Mouse (Mus musculus) heart, embryonic 16.5 days (tissue): ENCODE data around the gene Uchl5. TPM values are rescaled to one million over a fixed set of nuclear protein-coding genes. Genes with fewer than 3 reads are reported as not detected.

ENCODE experiments used
- ATAC-seq: fragments of 200-750 bp; cut with Nextera tagmentation; replicated peaks from 2 replicates; pipeline ENCODE4 v1.8.0; 2017; ENCODE audit warnings: moderate number of reproducible peaks; ENCODE audit not compliant: insufficient read depth, low FRiP score; ENCODE audit errors: extremely low read depth
- H3K27ac ChIP-seq: fragments of 300-500 bp; sonication (generic); 2 replicates; pipeline ENCODE4 v1.5.1; 2014; ENCODE audit warnings: mild to moderate bottlenecking, low read length, control low read depth, moderate library complexity
- H3K27me3 ChIP-seq: fragments of 300-500 bp; sonication (generic); 2 replicates; pipeline ENCODE4 v1.6.1; 2014; ENCODE audit warnings: low read length, mixed read lengths; ENCODE audit not compliant: control insufficient read depth, insufficient read depth
- H3K36me3 ChIP-seq: fragments of 300-500 bp; sonication (generic); 2 replicates; pipeline ENCODE4 v1.6.1; 2014; ENCODE audit not compliant: control insufficient read depth, insufficient read depth
- H3K4me1 ChIP-seq: fragments of 300-500 bp; sonication (generic); 2 replicates; pipeline ENCODE4 v1.6.1; 2014; ENCODE audit warnings: low read length, mixed read lengths; ENCODE audit not compliant: control insufficient read depth, insufficient read depth
- H3K4me2 ChIP-seq: fragments of 300-500 bp; sonication (generic); 2 replicates; pipeline ENCODE4 v1.6.1; 2014; ENCODE audit warnings: low read depth, mild to moderate bottlenecking, control low read depth, low read length
- H3K4me3 ChIP-seq: fragments of 300-500 bp; sonication (generic); 2 replicates; pipeline ENCODE4 v1.5.1; 2014; ENCODE audit warnings: mild to moderate bottlenecking, control low read depth, low read length
- H3K9ac ChIP-seq: fragments of 300-500 bp; sonication (generic); 2 replicates; pipeline ENCODE4 v1.6.1; 2014; ENCODE audit warnings: low read length, control low read depth
- H3K9me3 ChIP-seq: fragments of 300-500 bp; sonication (generic); replicated peaks from 2 replicates; pipeline ENCODE4 v1.6.1; 2016; ENCODE audit warnings: low read length; ENCODE audit not compliant: control insufficient read depth
- WGBS: fragments of 180-500 bp; shearing (Covaris S2); extraction: QIAGEN DNeasy Blood & Tissue Kit; methylation state at CpG from one replicate; pipeline ENCODE4 v1.1.7; 2014; 5-methylcytosine and 5-hydroxymethylcytosine counted together
- polyA plus RNA-seq: library from polyadenylated mRNA; unstranded; fragments of >200 nt; fragmentation: Nextera tagmentation; extraction: Ambion mirVana; gene quantifications from 2 replicates; pipeline ENCODE4 v1.2.1, GENCODE M21; 2015

Gene Uchl5
- 74.5 and 94.5 TPM in 2 replicates for polyA plus RNA-seq

DNA sequence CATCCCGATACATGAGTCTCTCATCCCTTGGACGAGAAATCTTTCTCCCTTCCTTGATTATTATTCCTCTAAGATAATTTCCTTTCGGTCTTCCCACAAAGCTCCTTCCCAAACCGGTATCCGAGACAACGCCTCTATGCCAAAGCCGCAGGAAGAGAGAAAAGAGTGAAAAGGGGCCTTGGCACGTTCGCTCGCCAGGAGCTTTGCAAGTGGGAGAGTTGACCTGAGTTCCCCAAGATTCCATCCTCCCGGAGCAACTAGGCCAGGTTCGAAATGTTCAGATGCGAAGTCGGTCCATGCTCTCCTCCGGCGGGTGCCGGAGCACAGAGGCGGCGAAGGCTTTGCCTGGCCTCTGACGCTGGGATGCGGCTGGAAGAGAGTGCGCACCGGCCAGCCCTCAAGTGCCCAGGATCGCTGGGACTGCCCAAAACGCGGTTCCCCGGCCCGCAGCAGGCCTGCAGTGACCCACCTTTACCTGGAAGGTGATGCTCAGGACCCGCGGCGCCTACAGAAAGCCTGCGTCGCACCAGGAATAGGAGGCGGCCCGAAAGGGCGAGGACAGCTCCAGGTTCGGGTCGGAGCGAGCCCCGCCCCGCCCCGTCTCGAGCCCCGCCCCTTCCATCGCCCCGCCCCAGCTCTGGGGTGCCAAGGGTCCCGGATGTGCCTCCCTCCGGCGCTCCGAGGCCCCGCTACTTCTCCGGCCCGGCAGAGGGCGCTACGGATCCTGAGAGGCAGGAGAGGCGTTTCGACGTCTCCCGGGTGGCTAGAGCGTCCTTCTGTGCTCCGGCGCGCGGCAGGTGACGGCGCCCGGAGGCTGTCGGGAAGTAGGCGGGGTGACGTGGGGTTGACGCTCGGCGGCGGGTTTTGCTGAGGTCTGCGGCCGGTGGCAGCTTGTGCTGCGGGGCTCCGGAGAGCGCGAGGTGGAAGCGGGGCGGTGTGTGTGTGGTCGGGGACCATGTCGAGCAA is at the start of gene Uchl5, which contains the start of gene Trove2:
Gene Uchl5, plus strand, starts transcription at position 827 of the 966 bp plus-strand sequence.
Gene Trove2, minus strand, starts transcription at position 623 of the 966 bp plus-strand sequence.
- Histone ChIP-seq H3K4me1 (peaks cover 13% of the 10 kb centered on the region), H3K27me3 (no peaks in the 10 kb centered on the region), H3K4me2 (peak within 1 kb of the TSS; percentile 92), H3K36me3 (no peaks in the 10 kb centered on the region), H3K9ac (peak within 1 kb of the TSS; percentile 94), H3K9me3 (no peaks in the 10 kb centered on the region), H3K4me3 (peak within 1 kb of the TSS; percentile 93), H3K27ac (peak within 1 kb of the TSS; percentile 67)
- under 1% methylated on average over 76 of the region's 84 CpGs for WGBS
- ATAC-seq, result peak; percentile 97

DNA sequence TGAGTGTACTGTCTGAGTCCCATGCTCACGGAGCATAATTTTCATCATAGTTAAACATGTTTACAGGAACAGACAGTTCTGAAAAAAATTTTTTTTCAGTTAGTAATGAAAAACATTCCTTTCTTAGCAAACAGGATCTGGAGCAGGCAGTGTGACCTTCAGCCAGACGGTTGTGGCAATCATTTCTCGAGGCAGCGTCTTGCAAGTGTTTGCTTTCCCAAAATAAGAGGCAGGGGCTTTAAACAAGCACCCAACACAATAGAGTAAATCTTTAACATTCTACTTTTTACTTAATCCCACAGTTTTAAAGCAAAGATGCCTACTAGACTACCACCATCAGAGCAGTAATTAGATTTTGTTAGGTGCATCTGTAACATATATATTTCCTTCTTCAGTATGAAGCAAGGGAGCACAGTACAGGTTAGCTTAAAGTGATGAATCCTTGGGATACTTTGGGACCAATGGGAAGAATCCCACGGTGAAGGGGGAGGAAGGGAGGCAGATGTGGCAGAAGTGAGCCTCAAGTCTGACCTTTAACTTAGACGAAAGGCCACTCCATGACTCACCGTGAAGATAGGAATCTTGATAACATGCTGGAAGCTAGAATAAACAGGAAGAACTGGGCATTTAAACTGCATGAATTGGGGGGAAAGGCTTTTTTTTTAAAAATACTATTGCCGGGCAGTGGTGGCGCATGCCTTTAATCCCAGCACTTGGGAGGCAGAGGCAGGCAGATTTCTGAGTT is 49.2 kb upstream of the Uchl5 start:
- ATAC-seq, result no peak
- Histone ChIP-seq H3K36me3 (no peaks in the 10 kb centered on the region), H3K4me3 (no peak overlapping the region), H3K9me3 (0 out of 2 replicates have a peak, but pooled peaks cover 2% of the 10 kb centered on the region), H3K9ac (no peak overlapping the region), H3K4me1 (no peaks in the 10 kb centered on the region), H3K27ac (no peak overlapping the region), H3K27me3 (no peaks in the 10 kb centered on the region), H3K4me2 (no peak overlapping the region)
- WGBS, result 61% methylated on average over 9 of the region's 9 CpGs

DNA sequence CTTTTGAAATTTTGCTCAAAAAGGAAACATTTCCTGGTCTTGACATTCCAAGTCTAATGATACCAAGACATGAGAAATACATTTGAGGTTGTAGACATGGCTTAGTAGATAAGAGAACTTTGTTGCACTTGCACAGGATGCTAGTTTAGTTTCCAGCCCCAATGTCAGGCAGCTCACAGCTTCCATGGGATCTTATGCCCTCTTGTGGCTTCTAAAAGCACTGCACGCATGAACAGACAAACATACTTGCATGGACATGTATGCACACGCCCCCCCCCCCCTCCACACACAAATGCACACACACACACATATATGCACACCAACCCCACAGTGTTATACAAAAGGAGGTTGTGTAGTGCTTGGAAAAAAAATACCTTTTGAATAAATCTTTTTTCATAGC is 46.2 kb upstream of the Uchl5 start:
- H3K4me3 ChIP-seq, result no peak overlapping the region
- 0 out of 2 replicates have a peak, but pooled peaks have one; percentile 14 for ATAC-seq
- WGBS, result 66% methylated on average over 2 of the region's 2 CpGs
- no peak overlapping the region for H3K4me2 ChIP-seq
- H3K9ac ChIP-seq, result no peak overlapping the region
- no peaks in the 10 kb centered on the region for H3K4me1 ChIP-seq
- 0 out of 2 replicates have a peak, but pooled peaks cover 2% of the 10 kb centered on the region for H3K9me3 ChIP-seq
- H3K27me3 ChIP-seq, result no peaks in the 10 kb centered on the region
- H3K27ac ChIP-seq, result no peak overlapping the region
- H3K36me3 ChIP-seq, result no peaks in the 10 kb centered on the region

- no peak overlapping the region for H3K4me3 ChIP-seq
- H3K27me3 ChIP-seq, result no peaks in the 10 kb centered on the region
- no peak for ATAC-seq
- 62% methylated on average over 4 of the region's 4 CpGs for WGBS
- H3K4me1 ChIP-seq, result no peaks in the 10 kb centered on the region
- no peak overlapping the region for H3K9ac ChIP-seq
- no peaks in the 10 kb centered on the region for H3K36me3 ChIP-seq
- 0 out of 2 replicates have a peak, but pooled peaks cover 2% of the 10 kb centered on the region for H3K9me3 ChIP-seq
- no peak overlapping the region for H3K4me2 ChIP-seq
- no peak overlapping the region for H3K27ac ChIP-seq
Measured at GRCm38 (mm10) chr1:143731691-143732090, 45.4 kb upstream of the Uchl5 start.

DNA sequence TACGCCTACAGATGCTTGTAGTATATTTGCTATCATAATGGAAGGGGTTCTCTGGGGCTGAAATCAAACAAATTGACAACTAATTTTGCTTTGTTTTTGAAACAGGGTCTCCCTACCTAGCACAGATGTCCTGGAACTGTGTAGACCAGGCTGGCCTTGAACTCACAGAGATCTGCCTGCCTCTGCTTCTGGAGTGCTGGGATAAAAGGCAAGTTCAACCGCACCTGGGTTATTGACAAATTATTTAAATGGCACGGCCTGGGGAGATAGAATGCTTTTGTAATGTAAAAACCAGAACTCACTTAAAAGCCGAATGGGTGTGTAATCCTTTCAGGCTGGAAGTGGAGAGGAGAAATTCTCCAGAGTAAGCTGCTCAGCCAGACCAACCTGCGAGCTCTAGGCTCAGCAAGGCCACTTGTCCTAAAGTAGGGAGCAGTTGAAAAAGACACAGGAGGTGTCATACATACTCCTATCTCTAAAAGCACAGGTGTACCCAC is 43.1 kb upstream of the Uchl5 start:
- Histone ChIP-seq H3K4me1 (peaks cover 2% of the 10 kb centered on the region; the same call in 1 of the 2 replicates), H3K27ac (no peak overlapping the region), H3K9ac (no peak overlapping the region), H3K4me3 (no peak overlapping the region), H3K36me3 (no peaks in the 10 kb centered on the region), H3K9me3 (0 out of 2 replicates have a peak, but pooled peaks cover 2% of the 10 kb centered on the region), H3K4me2 (no peak overlapping the region), H3K27me3 (no peaks in the 10 kb centered on the region)
- ATAC-seq, result no peak
- 76% methylated on average over 5 of the region's 5 CpGs for WGBS

GRCm38 (mm10) chr1:143738811-143739210 is 38.3 kb upstream of the Uchl5 start:
- Histone ChIP-seq H3K9me3 (no peaks in the 10 kb centered on the region), H3K4me2 (peak overlapping the region; percentile 76), H3K36me3 (peaks cover 13% of the 10 kb centered on the region), H3K27me3 (no peaks in the 10 kb centered on the region), H3K4me1 (peaks cover 7% of the 10 kb centered on the region), H3K27ac (no peak overlapping the region), H3K9ac (peak overlapping the region; percentile 87), H3K4me3 (peak overlapping the region; percentile 79)
- WGBS, result 25% methylated on average over 11 of the region's 11 CpGs
- ATAC-seq, result no peak

GRCm38 (mm10) chr1:143739361-143740350 is 37.4 kb upstream of the Uchl5 start:
- no peaks in the 10 kb centered on the region for H3K27me3 ChIP-seq
- peak overlapping the region; percentile 76 for H3K4me2 ChIP-seq
- H3K9me3 ChIP-seq, result no peaks in the 10 kb centered on the region
- H3K36me3 ChIP-seq, result peaks cover 15% of the 10 kb centered on the region
- peak overlapping the region; percentile 87 for H3K9ac ChIP-seq
- H3K4me1 ChIP-seq, result peaks cover 7% of the 10 kb centered on the region
- WGBS, result under 1% methylated on average over 70 of the region's 71 CpGs
- peak overlapping the region; percentile 87 for H3K27ac ChIP-seq
- peak overlapping the region; percentile 79 for H3K4me3 ChIP-seq
- peak; percentile 95 for ATAC-seq

DNA sequence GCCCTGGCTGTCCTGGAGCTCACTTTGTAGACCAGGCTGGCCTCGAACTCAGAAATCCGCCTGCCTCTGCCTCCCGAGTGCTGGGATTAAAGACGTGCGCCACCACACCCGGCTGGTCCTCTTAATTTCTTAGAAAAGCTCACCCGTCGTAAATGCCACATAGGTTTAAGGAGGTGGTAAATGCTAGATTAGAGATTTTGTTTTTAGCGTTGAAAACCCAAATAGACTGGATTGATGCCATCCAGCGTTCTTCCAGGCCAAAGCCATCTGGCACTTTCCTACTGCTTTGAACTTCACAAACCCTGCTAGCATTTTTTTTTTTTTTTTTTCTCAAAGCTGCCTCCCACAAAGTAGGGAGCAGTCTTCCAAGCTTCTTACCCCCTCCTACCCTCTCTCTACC is 36.5 kb upstream of the Uchl5 start:
- ATAC-seq, result no peak
- H3K4me2 ChIP-seq, result peak overlapping the region; percentile 76
- H3K27me3 ChIP-seq, result no peaks in the 10 kb centered on the region
- no peak overlapping the region for H3K27ac ChIP-seq
- H3K36me3 ChIP-seq, result peaks cover 23% of the 10 kb centered on the region
- peak overlapping the region; percentile 79; the same call in 1 of the 2 replicates for H3K4me3 ChIP-seq
- WGBS, result 85% methylated on average over 9 of the region's 10 CpGs
- no peaks in the 10 kb centered on the region for H3K9me3 ChIP-seq
- H3K4me1 ChIP-seq, result peaks cover 7% of the 10 kb centered on the region
- H3K9ac ChIP-seq, result no peak overlapping the region
